Mouse (Mus musculus) leukemia stem cell, adult 10-12 weeks (primary cell): Measurements from ENCODE around the gene Mst1. TPM values are rescaled to one million over a fixed set of nuclear protein-coding genes. Genes with fewer than 3 reads are reported as not detected.

Source experiments
- polyA plus RNA-seq: library from polyadenylated mRNA; stranded (reverse); fragments of >175 nt; gene quantifications from 2 replicates; pipeline ENCODE4 v1.2.3, GENCODE M21; 2012; ENCODE audit warnings: low replicate concordance

The Mst1 gene
- 8.1 and 8.2 TPM in 2 replicates for polyA plus RNA-seq

DNA sequence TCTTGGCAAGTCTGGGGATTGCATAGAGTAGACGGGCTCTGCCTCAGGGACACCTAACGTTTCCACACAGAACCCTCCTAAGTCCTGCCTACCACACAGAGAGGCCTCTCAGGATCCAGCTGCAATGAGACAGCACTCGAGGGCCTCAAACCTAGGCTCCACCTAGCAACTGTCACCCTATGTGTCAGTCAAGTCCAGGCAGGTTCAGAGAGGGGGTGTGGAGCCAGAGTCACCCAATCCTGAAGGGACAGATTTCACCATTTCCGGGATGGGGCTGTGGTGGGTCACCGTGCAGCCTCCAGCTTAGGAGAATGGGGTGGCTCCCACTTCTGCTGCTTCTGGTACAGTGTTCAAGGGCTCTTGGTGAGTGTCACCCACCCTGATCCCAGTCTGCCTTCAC lies at the start of gene Mst1:
Mst1 (plus strand) TSS at position 269 of the 400 bp plus-strand sequence.

DNA sequence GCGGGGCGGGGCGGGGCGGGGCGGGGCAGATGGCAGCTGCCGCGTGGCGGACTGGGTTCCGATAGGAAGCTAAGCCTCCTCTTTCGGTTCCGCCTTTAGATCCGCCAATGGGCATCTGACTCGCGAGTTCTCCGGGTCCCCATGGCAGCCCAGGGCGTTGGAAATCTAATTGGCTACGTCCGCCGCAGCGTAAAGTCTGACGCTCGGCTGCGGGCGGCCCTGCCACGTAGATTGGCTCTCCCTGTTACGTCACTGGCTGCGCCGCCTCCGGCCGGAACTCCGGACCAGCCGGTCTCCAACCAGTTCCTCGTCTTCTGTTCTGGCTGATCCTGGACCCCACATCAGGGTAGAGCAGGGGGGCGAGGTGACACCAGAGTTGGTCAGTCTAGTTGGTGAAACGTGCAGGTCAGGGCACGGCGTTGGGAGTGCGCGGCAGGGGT lies 31.2 kb upstream of the Mst1 start, which contains the start of gene Gmppb:
Gmppb (plus strand) TSS at position 227 of the 440 bp plus-strand sequence.

DNA sequence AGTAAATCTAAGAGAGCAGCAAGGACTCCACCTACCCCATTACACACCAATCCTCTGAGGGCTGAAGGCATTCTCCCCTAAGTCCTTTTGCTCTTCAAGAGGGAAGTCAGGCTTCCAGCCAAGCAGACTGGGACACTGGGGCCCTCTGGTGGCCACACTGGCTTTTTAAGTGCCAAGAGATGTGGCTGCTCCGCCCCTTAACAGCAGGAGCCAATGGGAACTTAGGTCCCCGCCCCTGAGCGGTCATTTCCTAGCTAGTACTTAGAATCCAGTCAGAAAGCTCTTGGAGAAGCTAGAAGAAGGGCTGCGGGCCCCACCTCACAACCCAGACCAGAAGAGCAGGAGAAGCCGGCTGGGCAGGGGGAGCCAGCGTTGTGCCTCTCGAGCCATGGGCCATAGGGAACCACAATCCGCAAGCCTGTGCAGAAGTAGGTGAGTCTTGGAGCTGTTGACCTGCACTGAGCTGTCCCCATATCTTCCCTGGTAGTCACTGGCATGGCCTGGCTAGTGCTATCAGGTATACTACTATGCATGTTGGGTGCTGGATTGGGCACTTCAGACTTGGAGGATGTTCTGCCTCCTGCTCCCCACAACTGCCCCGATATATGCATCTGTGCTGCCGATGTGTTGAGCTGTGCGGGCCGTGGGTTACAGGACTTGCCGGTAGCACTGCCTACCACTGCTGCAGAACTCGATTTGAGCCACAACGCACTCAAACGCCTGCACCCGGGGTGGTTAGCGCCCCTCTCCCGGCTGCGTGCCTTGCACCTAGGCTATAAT lies 27.2 kb upstream of the Mst1 start, which contains the start of gene Amigo3:
Amigo3 (plus strand) TSS at position 275 of the 780 bp plus-strand sequence.

DNA sequence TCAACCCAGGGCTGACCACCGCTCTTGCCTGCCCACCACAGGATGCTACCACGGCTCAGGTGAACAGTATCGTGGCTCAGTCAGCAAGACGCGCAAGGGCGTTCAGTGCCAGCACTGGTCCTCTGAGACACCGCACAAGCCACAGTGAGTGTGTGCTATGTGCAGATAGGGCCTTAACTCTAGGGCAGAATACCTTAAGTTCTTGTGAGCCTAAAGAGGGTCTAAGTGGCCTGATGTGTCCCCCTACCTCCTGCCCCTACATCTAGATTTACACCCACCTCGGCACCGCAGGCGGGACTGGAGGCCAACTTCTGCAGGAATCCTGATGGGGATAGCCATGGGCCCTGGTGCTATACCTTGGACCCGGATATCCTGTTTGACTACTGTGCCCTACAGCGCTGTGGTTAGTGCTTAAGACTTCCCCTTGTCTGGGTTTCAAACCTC lies 2.8 kb downstream of the Mst1 start, which contains the start of gene Rnf123:
Rnf123 (minus strand) TSS at position 359 of the 444 bp plus-strand sequence.

DNA sequence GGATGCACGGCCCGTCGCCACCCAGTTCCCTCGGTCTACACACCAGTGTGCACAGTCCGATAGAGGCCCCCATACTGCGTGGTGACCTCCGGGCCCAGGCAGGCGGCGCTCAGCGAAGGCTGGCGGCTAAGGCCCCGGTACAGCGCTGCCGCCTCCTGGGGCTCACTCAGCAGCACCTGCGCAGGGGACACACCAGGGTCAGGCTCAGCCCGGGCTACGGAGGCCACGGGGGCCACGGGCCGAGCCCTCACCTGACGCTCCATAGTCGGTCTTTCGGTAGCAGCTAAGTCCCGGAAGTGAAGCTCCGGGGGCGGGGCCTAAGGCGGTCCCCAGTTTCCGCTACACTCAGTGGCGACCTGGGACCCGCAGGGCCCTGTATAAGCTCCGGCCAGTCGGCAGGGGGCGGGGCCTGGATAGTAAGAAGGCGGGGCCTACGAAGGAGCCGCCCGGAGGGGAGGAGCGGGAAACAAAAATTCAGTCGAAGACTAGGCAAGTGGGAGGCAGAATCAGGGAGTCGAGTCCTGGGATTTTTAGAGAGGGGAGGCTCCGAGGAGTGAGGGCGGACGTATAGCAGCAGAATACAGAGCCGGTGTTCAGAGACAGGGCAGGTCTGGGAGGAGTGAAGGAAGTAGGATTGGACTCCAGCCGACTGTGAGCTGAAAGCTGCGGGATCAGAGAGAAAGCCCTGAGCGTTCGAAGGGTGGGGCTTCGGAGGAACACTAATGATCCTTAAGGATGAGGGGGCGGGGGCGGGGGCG lies 14.1 kb downstream of the Mst1 start, which contains the start of gene Apeh:
Apeh (minus strand) TSS at position 423 of the 758 bp plus-strand sequence.

Other genes with a start within 250 kb of the Mst1 start
- 10.8 and 14.4 TPM in 2 replicates for gene Rbm6, start 207.2 kb upstream of the Mst1 start, polyA plus RNA-seq
- 14.0 and 30.7 TPM in 2 replicates for gene Mon1a, start 192.3 kb upstream of the Mst1 start, polyA plus RNA-seq
- gene Mst1r, start 173.6 kb upstream of the Mst1 start, polyA plus RNA-seq, result 11.4 and 21.0 TPM in 2 replicates
- not detected in 2 replicates for gene Actl11, start 152.0 kb upstream of the Mst1 start, polyA plus RNA-seq
- gene Camkv, start 144.8 kb upstream of the Mst1 start, polyA plus RNA-seq, result not detected in 2 replicates
- 2.7 and 6.5 TPM in 2 replicates for gene Traip, start 130.3 kb upstream of the Mst1 start, polyA plus RNA-seq
- 76.8 and 118 TPM in 2 replicates for gene Uba7, start 104.9 kb upstream of the Mst1 start, polyA plus RNA-seq
- gene Gm20661, start 97.4 kb upstream of the Mst1 start, polyA plus RNA-seq, result 0.18 and 0.74 TPM in 2 replicates
- 50.5 and 70.3 TPM in 2 replicates for gene Inka1, start 94.6 kb upstream of the Mst1 start, polyA plus RNA-seq
- gene Cdhr4, start 87.9 kb upstream of the Mst1 start, polyA plus RNA-seq, result 2.4 and 4.9 TPM in 2 replicates
- 0.19 and 0.35 TPM in 2 replicates for gene Gm20662, start 84.1 kb upstream of the Mst1 start, polyA plus RNA-seq
- 72.3 and 72.6 TPM in 2 replicates for gene Ip6k1, start 77.9 kb upstream of the Mst1 start, polyA plus RNA-seq
- 2.6 and 31.6 TPM in 2 replicates for gene Gmppb, start 31.2 kb upstream of the Mst1 start, polyA plus RNA-seq
- 0.14 and 1.2 TPM in 2 replicates for gene Amigo3, start 27.3 kb upstream of the Mst1 start, polyA plus RNA-seq
- gene Rnf123, start 2.9 kb downstream of the Mst1 start, polyA plus RNA-seq, result 173 and 722 TPM in 2 replicates
- gene Apeh, start 14.2 kb downstream of the Mst1 start, polyA plus RNA-seq, result 69.6 and 170 TPM in 2 replicates
- 1.0 and 3.3 TPM in 2 replicates for gene Bsn, start 109.9 kb downstream of the Mst1 start, polyA plus RNA-seq
- gene Dag1, start 183.5 kb downstream of the Mst1 start, polyA plus RNA-seq, result 10.5 and 13.6 TPM in 2 replicates
- 0.14 TPM in 2 replicates for gene Nicn1, start 210.0 kb downstream of the Mst1 start, polyA plus RNA-seq
- not detected in 2 replicates for gene Amt, start 216.4 kb downstream of the Mst1 start, polyA plus RNA-seq
- gene Rhoa, start 225.7 kb downstream of the Mst1 start, polyA plus RNA-seq, result 53.2 and 101 TPM in 2 replicates
- 1.6 and 3.6 TPM in 2 replicates for gene Tcta, start 225.7 kb downstream of the Mst1 start, polyA plus RNA-seq